Mouse (Mus musculus) E14TG2a.4 (cell line): Measurements from ENCODE around the gene Lonp1.
A peak's percentile ranks its signal among the peaks of the same experiment; 100 is the strongest.
"Not testable (repeated sequence)": the region's sequence is repeated elsewhere in the genome, so short reads cannot be mapped to it uniquely, and the experiment has no call there.

Source experiments
- H3K27me3 ChIP-seq: 2 replicates; pipeline ENCODE4 v1.6.1; 2014; ENCODE audit warnings: low read length, control low read depth; ENCODE audit not compliant: insufficient read depth
- H3K36me3 ChIP-seq: 2 replicates; pipeline ENCODE4 v1.6.1; 2014; ENCODE audit warnings: low read length, control low read depth; ENCODE audit not compliant: insufficient read depth
- H3K4me1 ChIP-seq: replicated peaks from 2 replicates; pipeline ENCODE4 v1.6.1; 2014; ENCODE audit warnings: low read depth, low read length, control low read depth
- H3K4me3 ChIP-seq: replicated peaks from 2 replicates; pipeline ENCODE4 v1.5.1; 2014; ENCODE audit warnings: mild to moderate bottlenecking, low read length
- H3K9me3 ChIP-seq: 2 replicates; pipeline ENCODE4 v1.6.1; 2014; ENCODE audit warnings: low read length, control low read depth
- CTCF ChIP-seq: conservative IDR thresholded peaks from 2 replicates; pipeline ENCODE4 v1.5.1; 2014; ENCODE audit warnings: low read length
- NANOG ChIP-seq: IDR thresholded peaks from 2 replicates; pipeline ENCODE4 v1.6.1; 2014; ENCODE audit warnings: borderline replicate concordance, low read length, mixed read lengths
- POU5F1 ChIP-seq: IDR thresholded peaks from 2 replicates; pipeline ENCODE4 v1.6.1; 2014; ENCODE audit warnings: low read length, borderline replicate concordance

The Lonp1 gene

GRCm38 (mm10) chr17:56663659-56664058, 37.0 kb upstream of the Lonp1 start:
- Histone ChIP-seq H3K4me3 (peak overlapping the region; percentile 71), H3K36me3 (no peaks in the 10 kb centered on the region), H3K4me1 (peaks cover 70% of the 10 kb centered on the region), H3K9me3 (no peaks in the 10 kb centered on the region), H3K27me3 (peaks cover 18% of the 10 kb centered on the region)
- TF ChIP-seq CTCF (no peak), POU5F1 (no peak), NANOG (no peak)

- Histone ChIP-seq H3K4me1 (peaks cover 44% of the 10 kb centered on the region), H3K27me3 (no peaks in the 10 kb centered on the region), H3K4me3 (no peak overlapping the region), H3K9me3 (no peaks in the 10 kb centered on the region), H3K36me3 (no peaks in the 10 kb centered on the region)
- TF ChIP-seq NANOG (no peak), CTCF (no peak), POU5F1 (no peak)
Measured at GRCm38 (mm10) chr17:56656171-56656570, 29.5 kb upstream of the Lonp1 start.

- H3K27me3 ChIP-seq = no peaks in the 10 kb centered on the region
- H3K9me3 ChIP-seq = no peaks in the 10 kb centered on the region
- no peak overlapping the region for H3K4me3 ChIP-seq
- no peaks in the 10 kb centered on the region for H3K36me3 ChIP-seq
- H3K4me1 ChIP-seq = peaks cover 42% of the 10 kb centered on the region
- TF ChIP-seq CTCF (no peak), NANOG (no peak), POU5F1 (no peak)
Measured at GRCm38 (mm10) chr17:56655311-56655710, 28.6 kb upstream of the Lonp1 start.

- Histone ChIP-seq H3K36me3 (no peaks in the 10 kb centered on the region), H3K4me1 (peaks cover 42% of the 10 kb centered on the region), H3K4me3 (no peak overlapping the region), H3K27me3 (no peaks in the 10 kb centered on the region), H3K9me3 (no peaks in the 10 kb centered on the region)
- TF ChIP-seq POU5F1 = no peak
- no peak for TF ChIP-seq CTCF
- TF ChIP-seq NANOG = no peak
Measured at GRCm38 (mm10) chr17:56654771-56655170, 28.1 kb upstream of the Lonp1 start.

- Histone ChIP-seq H3K9me3 (no peaks in the 10 kb centered on the region), H3K4me3 (no peak overlapping the region), H3K36me3 (no peaks in the 10 kb centered on the region), H3K4me1 (peaks cover 35% of the 10 kb centered on the region), H3K27me3 (no peaks in the 10 kb centered on the region)
- TF ChIP-seq POU5F1 (no peak), CTCF (no peak), NANOG (no peak)
Measured at GRCm38 (mm10) chr17:56651801-56652200, 25.1 kb upstream of the Lonp1 start.

- Histone ChIP-seq H3K36me3 (no peaks in the 10 kb centered on the region), H3K4me1 (peaks cover 31% of the 10 kb centered on the region), H3K9me3 (no peaks in the 10 kb centered on the region), H3K4me3 (no peak overlapping the region), H3K27me3 (no peaks in the 10 kb centered on the region)
- no peak for TF ChIP-seq CTCF
- TF ChIP-seq NANOG = no peak
- no peak for TF ChIP-seq POU5F1
Measured at GRCm38 (mm10) chr17:56647546-56647945, 20.9 kb upstream of the Lonp1 start.

- H3K27me3 ChIP-seq = no peaks in the 10 kb centered on the region
- TF ChIP-seq NANOG (no peak), POU5F1 (no peak), CTCF (no peak)
- H3K4me3 ChIP-seq = no peak overlapping the region
- no peaks in the 10 kb centered on the region for H3K36me3 ChIP-seq
- H3K4me1 ChIP-seq = peaks cover 7% of the 10 kb centered on the region; the same call in 1 of the 2 replicates
- no peaks in the 10 kb centered on the region for H3K9me3 ChIP-seq
Measured at GRCm38 (mm10) chr17:56643237-56643636, 16.6 kb upstream of the Lonp1 start.

- no peaks in the 10 kb centered on the region for H3K36me3 ChIP-seq
- TF ChIP-seq CTCF (no peak), POU5F1 (no peak), NANOG (no peak)
Measured at GRCm38 (mm10) chr17:56634023-56634422, 7.3 kb upstream of the Lonp1 start.

GRCm38 (mm10) chr17:56631807-56632206, 5.1 kb upstream of the Lonp1 start:
- Histone ChIP-seq H3K4me3 (peak overlapping the region; percentile 63), H3K4me1 (peaks cover 81% of the 10 kb centered on the region), H3K9me3 (no peaks in the 10 kb centered on the region), H3K36me3 (no peaks in the 10 kb centered on the region), H3K27me3 (no peaks in the 10 kb centered on the region)
- TF ChIP-seq CTCF = no peak
- TF ChIP-seq NANOG = peak; percentile 43
- TF ChIP-seq POU5F1 = peak; percentile 41; the same call in 1 of the 2 replicates

More at GRCm38 (mm10) chr17:56634023-56634422, 7.3 kb upstream of the Lonp1 start:
- no peak overlapping the region for H3K4me3 ChIP-seq
- no peaks in the 10 kb centered on the region for H3K27me3 ChIP-seq
- peaks cover 64% of the 10 kb centered on the region for H3K4me1 ChIP-seq
- no peaks in the 10 kb centered on the region for H3K9me3 ChIP-seq

GRCm38 (mm10) chr17:56629800-56630781, 3.4 kb upstream of the Lonp1 start:
- H3K27me3 ChIP-seq, H3K9me3 ChIP-seq, H3K36me3 ChIP-seq: not testable (repeated sequence)
- H3K4me3 ChIP-seq = peak overlapping the region; percentile 30
- H3K4me1 ChIP-seq = peaks cover 83% of the 10 kb centered on the region
